Mouse (Mus musculus) kidney, embryonic 16.5 days (tissue): ENCODE measurements around the gene Ceacam3. TPM values are rescaled to one million over a fixed set of nuclear protein-coding genes. Genes with fewer than 3 reads are reported as not detected.
"Not testable (repeated sequence)": the region's sequence is repeated elsewhere in the genome, so short reads cannot be mapped to it uniquely, and the experiment has no call there.

Experiments
- ATAC-seq: fragments of 200-750 bp; cut with Nextera tagmentation; 2 replicates; pipeline ENCODE4 v1.8.0; 2017; ENCODE audit warnings: moderate TSS enrichment; ENCODE audit not compliant: low FRiP score, low TSS enrichment
- H3K27ac ChIP-seq: fragments of 300-500 bp; sonication (generic); 2 replicates; pipeline ENCODE4 v1.5.1; 2014; ENCODE audit warnings: low read length
- H3K27me3 ChIP-seq: fragments of 300-500 bp; sonication (generic); 2 replicates; pipeline ENCODE4 v1.6.1; 2014; ENCODE audit warnings: low read length, control low read depth, mixed read lengths; ENCODE audit not compliant: insufficient read depth
- H3K36me3 ChIP-seq: fragments of 300-500 bp; sonication (generic); 2 replicates; pipeline ENCODE4 v1.6.1; 2014; ENCODE audit warnings: low read length, control low read depth, mixed read lengths; ENCODE audit not compliant: insufficient read depth
- H3K4me1 ChIP-seq: fragments of 300-500 bp; sonication (generic); 2 replicates; pipeline ENCODE4 v1.6.1; 2014; ENCODE audit warnings: low read length, control low read depth, mixed read lengths; ENCODE audit not compliant: insufficient read depth
- H3K4me2 ChIP-seq: fragments of 300-500 bp; sonication (generic); replicated peaks from 2 replicates; pipeline ENCODE4 v1.6.1; 2014; ENCODE audit warnings: low read depth, low read length
- H3K4me3 ChIP-seq: fragments of 300-500 bp; sonication (generic); 2 replicates; pipeline ENCODE4 v1.5.1; 2014; ENCODE audit warnings: mild to moderate bottlenecking, low read length
- H3K9ac ChIP-seq: fragments of 300-500 bp; sonication (generic); replicated peaks from 2 replicates; pipeline ENCODE4 v1.6.1; 2014; ENCODE audit warnings: low read length
- H3K9me3 ChIP-seq: fragments of 300-500 bp; sonication (generic); 2 replicates; pipeline ENCODE4 v1.6.1; 2016; ENCODE audit warnings: low read length, control low read depth
- WGBS: fragments of 180-500 bp; shearing (Covaris S2); extraction: QIAGEN DNeasy Blood & Tissue Kit; methylation state at CpG from one replicate; pipeline ENCODE4 v1.1.7; 2014; 5-methylcytosine and 5-hydroxymethylcytosine counted together
- polyA plus RNA-seq: library from polyadenylated mRNA; unstranded; fragments of >200 nt; fragmentation: Nextera tagmentation; extraction: Ambion mirVana; gene quantifications from 2 replicates; pipeline ENCODE4 v1.2.1, GENCODE M21; 2015

The Ceacam3 gene
- not detected in 2 replicates for polyA plus RNA-seq

- ATAC-seq = no peak
- no peaks in the 10 kb centered on the region for H3K4me1 ChIP-seq
- no peak within 1 kb of the TSS for H3K4me3 ChIP-seq
- H3K4me2 ChIP-seq = no peak within 1 kb of the TSS
- H3K27ac ChIP-seq = no peak within 1 kb of the TSS
- H3K36me3 ChIP-seq = no peaks in the 10 kb centered on the region
- no peaks in the 10 kb centered on the region for H3K27me3 ChIP-seq
- 95% methylated on average over 2 of the region's 2 CpGs for WGBS
- H3K9me3 ChIP-seq = no peaks in the 10 kb centered on the region
- H3K9ac ChIP-seq = no peak within 1 kb of the TSS
Observed at GRCm38 (mm10) chr7:17149931-17150330, at the start of gene Ceacam3. TSS of gene Ceacam3 (plus strand) at chr7:17150282.

- not testable (repeated sequence) for H3K27me3 ChIP-seq, H3K27ac ChIP-seq, H3K36me3 ChIP-seq, H3K4me2 ChIP-seq, H3K9ac ChIP-seq, H3K4me1 ChIP-seq, ATAC-seq, H3K9me3 ChIP-seq, H3K4me3 ChIP-seq
- 84% methylated on average over 13 of the region's 13 CpGs for WGBS
Observed at GRCm38 (mm10) chr7:17101631-17102030, 48.5 kb upstream of the Ceacam3 start.

- Histone ChIP-seq H3K9me3 (no peaks in the 10 kb centered on the region), H3K4me1 (no peaks in the 10 kb centered on the region), H3K27ac (no peak overlapping the region), H3K27me3 (no peaks in the 10 kb centered on the region), H3K9ac (no peak overlapping the region), H3K4me3 (no peak overlapping the region), H3K4me2 (no peak overlapping the region), H3K36me3 (no peaks in the 10 kb centered on the region)
- 77% methylated on average over 1 of the region's 1 CpGs for WGBS
- no peak for ATAC-seq
Observed at GRCm38 (mm10) chr7:17135307-17135706, 14.8 kb upstream of the Ceacam3 start.

- H3K36me3 ChIP-seq = no peaks in the 10 kb centered on the region
- no peak overlapping the region for H3K9ac ChIP-seq
- ATAC-seq = no peak
- H3K27ac ChIP-seq = no peak overlapping the region
- no peak overlapping the region for H3K4me3 ChIP-seq
- no peaks in the 10 kb centered on the region for H3K4me1 ChIP-seq
- 42% methylated on average over 2 of the region's 2 CpGs for WGBS
- H3K9me3 ChIP-seq = no peaks in the 10 kb centered on the region
- no peaks in the 10 kb centered on the region for H3K27me3 ChIP-seq
- H3K4me2 ChIP-seq = no peak overlapping the region
Observed at GRCm38 (mm10) chr7:17155634-17156033, 5.6 kb downstream of the Ceacam3 start.

- 68% methylated on average over 3 of the region's 3 CpGs for WGBS
- Histone ChIP-seq H3K9ac (no peak overlapping the region), H3K27ac (no peak overlapping the region; the same call in 1 of the 2 replicates), H3K4me2 (no peak overlapping the region), H3K4me1 (no peaks in the 10 kb centered on the region), H3K9me3 (no peaks in the 10 kb centered on the region), H3K4me3 (no peak overlapping the region), H3K36me3 (no peaks in the 10 kb centered on the region), H3K27me3 (no peaks in the 10 kb centered on the region)
- ATAC-seq = no peak
Observed at GRCm38 (mm10) chr7:17156885-17157677, 7.0 kb downstream of the Ceacam3 start.

- whole genome bisulfite sequencing = 73% methylated on average over 7 of the region's 7 CpGs
- H3K36me3 ChIP-seq = no peaks in the 10 kb centered on the region
- H3K4me3 ChIP-seq = no peak overlapping the region
- ATAC-seq = no peak
- H3K4me1 ChIP-seq = no peaks in the 10 kb centered on the region
- H3K9me3 ChIP-seq = no peaks in the 10 kb centered on the region
- no peak overlapping the region for H3K4me2 ChIP-seq
- H3K27me3 ChIP-seq = no peaks in the 10 kb centered on the region
- H3K9ac ChIP-seq = no peak overlapping the region
- H3K27ac ChIP-seq = no peak overlapping the region
Observed at GRCm38 (mm10) chr7:17159011-17159410, 8.9 kb downstream of the Ceacam3 start.

GRCm38 (mm10) chr7:17171827-17172226 is 21.7 kb downstream of the Ceacam3 start:
- Histone ChIP-seq H3K4me1 (no peaks in the 10 kb centered on the region), H3K4me3 (no peak overlapping the region), H3K4me2 (no peak overlapping the region), H3K9me3 (0 out of 2 replicates have a peak, but pooled peaks cover 7% of the 10 kb centered on the region), H3K9ac (no peak overlapping the region), H3K27me3 (no peaks in the 10 kb centered on the region), H3K36me3 (no peaks in the 10 kb centered on the region), H3K27ac (no peak overlapping the region)
- WGBS = 92% methylated on average over 4 of the region's 4 CpGs
- no peak for ATAC-seq

- Histone ChIP-seq H3K9me3 (0 out of 2 replicates have a peak, but pooled peaks cover 15% of the 10 kb centered on the region), H3K4me2 (no peak within 1 kb of the TSS), H3K4me3 (no peak within 1 kb of the TSS), H3K4me1 (no peaks in the 10 kb centered on the region), H3K9ac (no peak within 1 kb of the TSS), H3K27me3 (no peaks in the 10 kb centered on the region), H3K27ac (no peak within 1 kb of the TSS), H3K36me3 (no peaks in the 10 kb centered on the region)
- ATAC-seq = no peak
Observed at GRCm38 (mm10) chr7:17203177-17203576, 53.1 kb downstream of the Ceacam3 start, which contains the start of gene Psg29. TSS of gene Psg29 (plus strand) at chr7:17203477.

- Histone ChIP-seq H3K9ac (no peak overlapping the region), H3K4me2 (no peak overlapping the region), H3K4me3 (no peak overlapping the region), H3K4me1 (no peaks in the 10 kb centered on the region), H3K27ac (no peak overlapping the region), H3K27me3 (no peaks in the 10 kb centered on the region), H3K9me3 (0 out of 2 replicates have a peak, but pooled peaks cover 11% of the 10 kb centered on the region), H3K36me3 (no peaks in the 10 kb centered on the region)
- no peak for ATAC-seq
- WGBS = 70% methylated on average over 3 of the region's 3 CpGs
Observed at GRCm38 (mm10) chr7:17205530-17206184, 55.6 kb downstream of the Ceacam3 start.
